Mouse (Mus musculus): ENCODE data around the gene Acvr2b.

GRCm38 (mm10) chr9:119368367-119368766 lies 33.6 kb upstream of the Acvr2b start:
- TF ChIP-seq GATA1 (IDR thresholded peaks at IDR 0.05; ENCODE audit: low read length) (no peak), TAL1 (IDR thresholded peaks at IDR 0.05; ENCODE audit: low read length) (no peak)

Measured in erythroblast, embryonic 14.5 days (primary cell).